Mouse (Mus musculus): Measurements from ENCODE around the gene Enthd1. TPM values are rescaled to one million over a fixed set of nuclear protein-coding genes. Genes with fewer than 3 reads are reported as not detected.

Enthd1 gene
- total RNA-seq, 4 experiments from 2014 or later = not detected

GRCm38 (mm10) chr15:80483041-80483705 is 81.8 kb downstream of the Enthd1 start:
- no peak for DNase-seq

GRCm38 (mm10) chr15:80482348-80482747 is 82.6 kb downstream of the Enthd1 start:
- no peak for DNase-seq

GRCm38 (mm10) chr15:80474429-80475002 is 90.4 kb downstream of the Enthd1 start:
- DNase-seq = no peak

GRCm38 (mm10) chr15:80467876-80468275 is 97.1 kb downstream of the Enthd1 start:
- no peak for DNase-seq

- no peak for DNase-seq
Measured at GRCm38 (mm10) chr15:80462106-80462505, 102.8 kb downstream of the Enthd1 start.

GRCm38 (mm10) chr15:80461446-80461845 is 103.5 kb downstream of the Enthd1 start:
- DNase-seq = no peak

GRCm38 (mm10) chr15:80460011-80460410 is 104.9 kb downstream of the Enthd1 start:
- DNase-seq = no peak

- no peak for DNase-seq
Measured at GRCm38 (mm10) chr15:80457984-80458383, 107.0 kb downstream of the Enthd1 start.

GRCm38 (mm10) chr15:80454486-80454885 is 110.5 kb downstream of the Enthd1 start:
- DNase-seq = peak; percentile 41

- no peak for DNase-seq
Measured at GRCm38 (mm10) chr15:80452425-80452824, 112.5 kb downstream of the Enthd1 start.

- DNase-seq = no peak
Measured at GRCm38 (mm10) chr15:80445956-80446687, 118.8 kb downstream of the Enthd1 start.

GRCm38 (mm10) chr15:80440195-80440594 is 124.8 kb downstream of the Enthd1 start:
- DNase-seq = no peak

- no peak for DNase-seq
Measured at GRCm38 (mm10) chr15:80438423-80438822, 126.5 kb downstream of the Enthd1 start.

GRCm38 (mm10) chr15:80437996-80438395 is 127.0 kb downstream of the Enthd1 start:
- no peak for DNase-seq

- no peak for DNase-seq
Measured at GRCm38 (mm10) chr15:80436961-80437360, 128.0 kb downstream of the Enthd1 start.

- no peak for DNase-seq
Measured at GRCm38 (mm10) chr15:80430324-80430723, 134.6 kb downstream of the Enthd1 start.

- DNase-seq = no peak
Measured at GRCm38 (mm10) chr15:80418146-80418545, 146.8 kb downstream of the Enthd1 start.

- DNase-seq = peak; percentile 25
Measured at GRCm38 (mm10) chr15:80417066-80417465, 147.9 kb downstream of the Enthd1 start.

GRCm38 (mm10) chr15:80415132-80415531 is 149.8 kb downstream of the Enthd1 start:
- no peak for DNase-seq

- DNase-seq = no peak
Measured at GRCm38 (mm10) chr15:80413988-80414721, 150.8 kb downstream of the Enthd1 start.

- no peak for DNase-seq
Measured at GRCm38 (mm10) chr15:80413070-80413469, 151.9 kb downstream of the Enthd1 start.

GRCm38 (mm10) chr15:80410661-80411060 is 154.3 kb downstream of the Enthd1 start:
- no peak for DNase-seq

- DNase-seq = peak; percentile 11
Measured at GRCm38 (mm10) chr15:80407873-80408272, 157.1 kb downstream of the Enthd1 start.
